Mouse (Mus musculus): ENCODE results near the gene D630023F18Rik.

The D630023F18Rik gene

DNA sequence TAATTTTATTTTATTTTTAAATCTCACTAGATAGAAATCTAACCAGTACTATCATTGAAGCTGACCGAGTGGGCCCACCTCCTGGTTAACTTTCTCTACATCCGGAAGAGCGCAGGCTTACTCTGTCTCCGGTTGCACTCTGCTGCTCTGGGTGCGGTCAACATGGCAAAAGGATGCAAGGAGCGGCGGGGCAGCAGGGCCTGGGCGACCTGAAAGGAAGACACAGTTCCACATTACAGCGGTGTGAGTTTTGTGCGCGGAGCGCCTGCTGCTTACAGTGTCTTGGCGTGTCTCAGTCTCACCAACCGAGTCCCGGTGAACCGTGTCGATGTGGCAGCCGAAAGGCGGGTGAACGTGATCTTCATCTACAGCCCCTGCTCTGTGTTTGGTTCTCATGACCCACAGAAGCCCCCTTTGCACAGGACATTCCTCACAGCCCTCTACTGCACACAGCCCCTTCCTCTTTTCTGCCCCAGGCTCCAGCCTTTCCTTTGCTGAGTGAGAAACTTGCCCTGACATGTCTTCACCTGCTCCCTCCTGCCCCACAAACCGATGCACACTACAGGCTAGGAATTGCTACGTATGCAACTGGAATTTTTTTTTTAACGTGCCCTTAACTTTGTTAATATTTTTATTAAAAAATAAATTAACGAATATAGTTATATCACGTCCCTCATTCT, 13.1 kb downstream of the D630023F18Rik start:
- no peak for DNase-seq

DNA sequence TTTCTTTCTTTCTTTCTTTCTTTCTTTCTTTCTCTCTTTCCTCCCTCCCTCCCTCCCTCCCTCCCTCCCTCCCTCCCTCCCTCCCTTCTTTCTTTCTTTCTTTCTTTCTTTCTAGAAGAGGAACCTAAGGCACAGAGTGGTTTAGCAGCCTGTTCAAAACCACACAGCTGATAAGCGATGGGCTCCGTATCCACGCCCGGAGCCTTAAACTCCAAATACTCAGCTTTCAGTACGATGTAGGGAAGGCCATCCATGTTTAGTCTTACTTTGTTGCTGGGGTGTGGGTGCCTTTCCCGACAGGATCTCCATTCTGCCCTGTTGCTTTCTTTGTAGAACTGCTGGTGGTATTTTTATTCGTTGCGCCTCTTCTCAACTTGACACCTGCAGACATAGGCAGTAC, 13.8 kb downstream of the D630023F18Rik start:
- DNase-seq = no peak

DNA sequence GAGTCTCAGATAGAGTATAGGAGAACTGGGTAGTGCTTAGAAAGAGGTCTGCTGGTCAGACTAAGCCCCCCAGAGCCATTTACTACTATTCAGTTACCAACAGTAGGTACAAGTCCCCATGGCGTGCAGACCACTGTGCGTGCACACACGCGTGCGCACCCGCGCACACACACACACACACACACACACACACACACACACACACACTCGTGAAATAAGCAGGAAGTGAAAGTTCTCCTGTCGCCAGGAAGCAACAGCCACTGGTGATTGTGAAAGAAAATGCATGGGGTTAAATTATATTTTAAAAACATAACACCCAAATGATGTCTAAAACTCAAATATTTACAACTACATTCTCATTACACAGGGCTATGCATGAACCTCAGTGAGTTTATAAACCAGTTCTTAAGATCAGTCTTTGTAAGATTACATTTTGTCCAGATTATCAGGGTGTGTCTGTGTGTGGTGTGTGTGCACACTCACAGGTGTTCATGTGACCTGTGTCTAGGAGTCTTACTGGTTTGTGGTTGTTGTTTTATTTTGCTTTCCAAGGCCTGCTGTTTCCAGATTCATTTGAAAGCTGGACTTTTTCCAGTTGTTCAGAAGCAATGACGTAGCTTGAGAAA, 15.2 kb downstream of the D630023F18Rik start:
- no peak for DNase-seq

DNA sequence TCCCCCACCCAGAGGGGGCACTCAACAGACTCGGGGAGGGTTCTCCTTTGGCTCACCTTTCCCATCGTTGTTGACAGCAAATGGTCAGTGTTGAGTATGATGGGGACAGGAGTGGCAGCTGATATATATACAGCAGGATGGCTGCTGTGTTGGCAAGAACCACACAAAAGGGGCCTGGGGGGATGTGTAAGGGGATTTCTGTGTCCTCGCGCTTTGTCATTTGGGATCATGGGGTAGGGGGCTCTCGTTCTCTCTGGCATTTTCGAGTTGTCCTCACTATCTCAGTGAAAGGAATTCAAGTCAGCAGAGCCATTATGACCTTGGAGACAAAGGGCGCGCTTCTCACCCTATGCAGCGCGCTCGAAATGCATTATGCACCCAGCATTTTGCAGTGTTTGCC, 19.7 kb downstream of the D630023F18Rik start, which contains the start of gene Cryga:
Gene Cryga (minus strand): TSS at position 101 of the 400 bp plus-strand sequence.
- DNase-seq = no peak

DNA sequence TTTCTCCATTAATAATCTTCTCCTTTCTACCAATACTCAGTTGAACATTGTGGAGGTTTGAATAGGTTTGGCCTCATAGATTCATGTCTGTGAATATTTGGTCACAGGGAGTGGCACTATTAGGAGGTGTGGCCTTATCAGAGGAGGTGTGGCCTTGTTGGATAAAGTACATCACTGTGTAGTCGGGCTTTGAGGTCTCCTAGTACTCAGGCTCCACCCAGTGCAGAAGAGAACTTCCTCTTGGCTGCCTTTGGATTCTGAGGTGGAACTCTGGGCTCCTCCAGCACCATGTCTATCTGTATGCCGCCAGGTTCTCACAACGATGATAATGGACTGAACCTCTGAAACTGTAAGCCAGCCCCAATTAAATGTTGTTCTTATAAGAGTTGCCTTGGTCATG, 26.1 kb downstream of the D630023F18Rik start:
- DNase-seq = no peak

DNA sequence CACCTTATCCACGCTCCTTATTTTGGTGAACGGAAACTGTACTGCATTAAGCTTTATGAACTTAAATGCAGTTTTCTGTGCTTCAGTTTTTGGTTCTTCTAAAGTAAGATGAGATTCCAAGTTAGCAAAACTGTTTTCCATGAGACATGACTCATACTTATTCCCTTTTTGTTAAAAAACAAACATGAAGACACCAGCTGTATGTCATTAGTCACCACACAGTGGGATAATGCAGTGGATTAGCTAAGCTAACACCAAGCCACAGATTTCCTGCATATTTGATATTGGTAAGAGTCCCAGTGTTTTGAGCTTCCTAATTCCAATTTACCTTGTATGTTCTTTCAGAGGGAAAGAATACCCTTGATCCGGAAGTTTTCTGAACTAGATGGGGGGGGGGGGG, 31.4 kb downstream of the D630023F18Rik start:
- DNase-seq = no peak

DNA sequence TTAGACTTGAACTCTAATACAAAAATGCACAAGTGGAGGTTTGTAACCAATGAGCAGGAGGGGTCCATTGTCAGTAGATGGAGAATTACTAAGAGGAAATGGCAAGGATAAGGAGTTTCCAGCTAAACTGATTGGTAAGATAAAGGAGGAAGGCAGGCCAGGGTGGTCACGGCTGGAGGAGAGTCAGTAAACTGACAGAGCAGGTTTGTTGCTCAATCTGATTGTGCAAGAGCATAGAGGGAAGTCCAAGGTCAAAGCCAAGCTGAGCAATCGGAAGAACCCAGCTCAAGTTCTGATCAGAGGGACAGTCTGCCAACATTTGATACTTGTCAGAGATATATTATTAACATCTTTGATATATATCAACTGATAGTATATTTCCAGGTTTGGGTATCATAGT, 32.6 kb downstream of the D630023F18Rik start:
- no peak for DNase-seq

DNA sequence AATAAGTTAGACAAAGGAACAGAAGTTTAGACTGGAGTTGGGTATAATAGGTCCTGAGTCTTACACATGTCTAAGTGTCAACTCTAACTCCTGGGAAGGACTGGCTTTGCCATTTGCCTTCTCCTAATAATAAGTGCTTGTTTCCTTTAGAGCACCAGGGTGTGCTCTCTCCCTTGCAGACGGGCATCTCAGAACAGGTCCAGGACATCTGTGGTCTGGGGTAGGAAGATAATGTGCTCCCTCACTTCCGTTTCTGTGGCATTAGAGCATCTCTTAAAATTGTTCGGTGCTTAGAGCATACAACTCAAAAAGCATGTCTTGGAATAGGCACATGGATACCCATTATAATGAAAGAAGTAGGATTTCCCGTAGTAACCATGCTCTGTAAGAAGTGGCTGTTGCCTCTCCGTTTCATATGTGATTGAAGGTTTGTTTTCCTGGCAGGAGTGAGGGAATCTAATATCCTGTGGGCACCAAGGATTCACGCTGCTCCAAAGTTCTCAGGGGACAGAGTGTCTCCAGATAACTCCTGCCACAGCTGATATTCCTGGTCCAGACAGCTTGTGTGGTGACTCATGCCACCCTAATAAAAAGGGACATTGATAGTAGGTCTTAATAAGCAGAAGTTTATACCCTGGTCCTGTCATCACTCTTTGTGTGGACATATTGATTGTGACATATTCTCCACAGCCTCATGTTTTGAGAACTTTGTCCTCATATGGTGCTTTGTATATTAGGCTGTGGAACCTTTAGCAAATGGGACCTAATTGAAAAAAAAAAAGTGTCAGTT, 34.3 kb downstream of the D630023F18Rik start:
- DNase-seq = no peak

DNA sequence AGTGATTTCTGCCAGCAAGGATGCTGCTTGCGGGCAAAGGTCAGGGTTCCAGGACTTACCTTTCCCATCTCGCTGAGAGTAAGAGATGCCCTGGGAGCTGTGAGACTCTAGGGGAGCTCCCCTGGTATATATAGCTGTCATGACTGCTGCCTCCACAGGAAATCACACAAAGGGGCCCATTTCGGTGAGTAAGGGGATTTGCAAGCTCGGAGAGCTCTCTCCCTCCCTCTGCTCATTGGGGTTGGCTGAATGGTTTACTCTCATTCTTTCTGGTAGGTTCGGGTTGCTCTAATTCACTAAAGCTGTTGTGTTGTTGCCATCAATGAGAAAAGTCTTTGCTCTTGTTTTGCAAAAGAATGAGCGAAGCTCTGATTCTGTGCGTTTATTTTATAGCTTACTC, 40.8 kb downstream of the D630023F18Rik start, which contains the start of gene Crygb:
Gene Crygb (minus strand): TSS at position 101 of the 400 bp plus-strand sequence.
- DNase-seq = no peak

DNA sequence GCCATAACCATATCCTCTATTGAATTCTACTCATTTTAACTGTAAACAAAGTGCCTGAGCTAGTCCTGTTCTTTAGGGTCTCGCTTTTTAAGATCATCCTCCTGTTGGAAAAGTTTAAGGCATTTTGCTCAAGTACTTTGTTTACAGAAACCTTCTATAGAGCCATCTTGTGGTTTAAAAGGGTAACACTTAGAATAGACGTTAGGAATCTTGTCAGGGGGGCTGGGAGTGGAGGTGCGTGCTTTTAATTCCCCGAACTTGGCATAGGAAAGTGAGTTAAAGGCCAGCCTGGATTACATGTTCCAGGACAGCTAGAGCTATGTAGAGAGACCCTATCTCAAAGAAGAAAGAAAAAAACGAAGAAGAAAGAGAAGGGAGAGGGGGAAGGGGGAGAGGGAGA, 47.4 kb downstream of the D630023F18Rik start:
- DNase-seq = no peak

DNA sequence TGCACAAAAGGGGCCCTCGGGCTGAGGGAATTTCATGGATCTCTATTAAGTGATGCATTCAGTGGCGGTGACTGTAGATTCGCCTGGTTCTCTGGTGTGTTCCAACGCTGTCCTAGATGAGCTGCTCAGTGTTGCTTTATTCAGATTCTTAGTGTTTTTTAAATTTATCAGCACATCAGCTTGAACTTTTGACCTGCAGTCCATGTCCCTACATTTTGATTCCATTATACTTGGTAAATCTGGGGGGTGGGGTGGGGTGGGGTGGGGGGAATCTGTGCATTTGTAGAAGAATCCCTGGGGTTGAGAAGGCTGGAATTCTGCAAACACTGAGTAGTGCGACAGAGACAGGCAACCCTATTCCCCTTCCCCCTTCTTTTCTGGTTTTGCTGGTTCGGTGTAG, 49.4 kb downstream of the D630023F18Rik start, which contains the start of gene Crygc:
Gene Crygc (minus strand): TSS at position 101 of the 400 bp plus-strand sequence.
- DNase-seq = no peak

DNA sequence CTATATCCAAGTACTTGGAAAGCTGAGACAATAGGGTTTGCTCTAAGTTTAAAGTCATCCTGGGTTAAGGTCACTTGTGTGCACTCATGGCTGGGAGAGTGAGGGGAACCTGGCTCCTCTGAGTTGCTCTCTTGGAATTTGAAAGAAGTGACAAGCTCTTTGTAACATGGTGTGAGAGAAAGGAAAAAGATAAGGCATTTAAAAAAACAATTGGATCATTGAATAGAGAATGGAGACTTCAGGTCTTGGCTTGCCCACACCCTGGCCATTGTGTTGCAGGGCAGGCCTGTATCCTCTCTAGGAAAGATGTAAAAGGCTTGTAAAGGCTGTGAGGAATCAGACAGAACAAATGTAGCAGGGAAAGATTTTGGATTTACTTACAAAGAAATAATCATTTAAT, 55.2 kb downstream of the D630023F18Rik start:
- DNase-seq = no peak

DNA sequence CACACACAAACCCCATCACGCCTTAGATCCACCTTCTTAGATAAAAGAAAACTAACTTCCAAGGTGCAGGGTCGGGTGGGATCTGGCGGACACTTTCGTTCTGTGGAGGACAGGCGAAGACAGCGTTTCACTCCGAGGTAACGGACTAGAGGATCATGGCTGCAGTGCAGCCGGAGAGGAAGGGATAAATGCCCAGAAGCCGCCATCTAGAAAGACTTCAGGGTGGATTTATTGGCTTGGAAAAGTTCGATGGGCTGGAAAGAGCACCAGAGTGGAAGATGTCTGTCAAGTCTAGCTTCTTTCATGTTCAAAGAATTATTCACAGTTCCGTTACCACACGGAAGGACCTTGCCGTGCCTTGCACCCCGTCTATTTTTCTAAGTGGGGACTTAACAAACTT, 58.8 kb downstream of the D630023F18Rik start:
- no peak for DNase-seq

DNA sequence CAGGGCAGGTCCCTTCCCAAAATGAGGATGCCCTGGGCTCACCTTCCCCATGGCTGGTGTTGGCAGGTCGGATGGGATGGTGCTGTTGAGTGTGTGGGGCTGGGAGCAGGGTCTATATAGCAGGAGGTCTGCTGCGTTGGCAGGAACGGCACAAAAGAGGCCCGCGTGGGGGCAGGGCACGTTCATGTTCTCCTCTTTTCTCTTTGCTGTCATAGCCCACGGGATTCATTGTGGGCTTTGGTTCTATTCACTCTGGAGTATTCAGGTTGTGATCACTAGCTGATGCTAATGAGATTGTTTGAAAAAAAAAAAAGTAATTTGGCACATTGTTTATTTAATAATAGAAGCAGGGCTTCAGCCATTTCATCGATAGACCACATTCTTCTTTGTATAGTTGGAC, 59.7 kb downstream of the D630023F18Rik start, which contains the start of gene Crygd:
Gene Crygd (minus strand): TSS at position 101 of the 400 bp plus-strand sequence.
- no peak for DNase-seq
